Mouse (Mus musculus) intestine, embryonic 15.5 days (tissue): Measurements from ENCODE around the gene Nisch. TPM values are rescaled to one million over a fixed set of nuclear protein-coding genes. Genes with fewer than 3 reads are reported as not detected.

Source experiments
- ATAC-seq: fragments of 200-750 bp; cut with Nextera tagmentation; 2 replicates; pipeline ENCODE4 v1.8.0; 2017; ENCODE audit warnings: moderate TSS enrichment, moderate library complexity
- H3K27ac ChIP-seq: fragments of 300-500 bp; sonication (generic); 2 replicates; pipeline ENCODE4 v1.5.1; 2015; ENCODE audit warnings: mild to moderate bottlenecking, inconsistent platforms
- H3K27me3 ChIP-seq: fragments of 300-500 bp; sonication (generic); replicated peaks from 2 replicates; pipeline ENCODE4 v1.6.1; 2015; ENCODE audit warnings: inconsistent platforms
- H3K36me3 ChIP-seq: fragments of 300-500 bp; sonication (generic); 2 replicates; pipeline ENCODE4 v1.6.1; 2015; ENCODE audit warnings: inconsistent platforms
- H3K4me1 ChIP-seq: fragments of 300-500 bp; sonication (generic); replicated peaks from 2 replicates; pipeline ENCODE4 v1.6.1; 2015; ENCODE audit warnings: inconsistent platforms
- H3K4me2 ChIP-seq: fragments of 300-500 bp; sonication (generic); replicated peaks from 2 replicates; pipeline ENCODE4 v1.6.1; 2015; ENCODE audit warnings: mild to moderate bottlenecking, inconsistent platforms
- H3K4me3 ChIP-seq: fragments of 300-500 bp; sonication (generic); replicated peaks from 2 replicates; pipeline ENCODE4 v1.5.1; 2015; ENCODE audit warnings: inconsistent platforms
- H3K9ac ChIP-seq: fragments of 300-500 bp; sonication (generic); 2 replicates; pipeline ENCODE4 v1.6.1; 2015; ENCODE audit warnings: inconsistent platforms
- H3K9me3 ChIP-seq: fragments of 300-500 bp; sonication (generic); 2 replicates; pipeline ENCODE4 v1.6.1; 2016; ENCODE audit warnings: inconsistent platforms
- WGBS: fragments of 180-500 bp; shearing (Covaris S2); methylation state at CpG from one replicate; pipeline ENCODE4 v1.1.7; 2015; 5-methylcytosine and 5-hydroxymethylcytosine counted together
- polyA plus RNA-seq: library from polyadenylated mRNA; unstranded; fragments of >200 nt; fragmentation: Nextera tagmentation; extraction: Ambion mirVana; gene quantifications from 2 replicates; pipeline ENCODE4 v1.2.1, GENCODE M21; 2015

Nisch gene
- polyA plus RNA-seq, 1 experiment from 2014 or later, result 280 TPM

GRCm38 (mm10) chr14:31138897-31139429 lies 77.8 kb downstream of the Nisch start:
- H3K27me3 ChIP-seq, result no peaks in the 10 kb centered on the region
- H3K36me3 ChIP-seq, result peaks cover 62% of the 10 kb centered on the region
- 90% methylated on average over 9 of the region's 9 CpGs for WGBS
- ATAC-seq, result no peak
- peaks cover 9% of the 10 kb centered on the region for H3K4me1 ChIP-seq
- H3K27ac ChIP-seq, result no peak overlapping the region
- no peak overlapping the region for H3K9ac ChIP-seq
- H3K4me3 ChIP-seq, result no peak overlapping the region
- no peaks in the 10 kb centered on the region for H3K9me3 ChIP-seq
- no peak overlapping the region for H3K4me2 ChIP-seq

- Histone ChIP-seq H3K27ac (no peak overlapping the region), H3K9ac (no peak overlapping the region), H3K9me3 (no peaks in the 10 kb centered on the region), H3K27me3 (no peaks in the 10 kb centered on the region), H3K36me3 (peaks cover 62% of the 10 kb centered on the region), H3K4me1 (peaks cover 13% of the 10 kb centered on the region), H3K4me2 (no peak overlapping the region), H3K4me3 (no peak overlapping the region)
- ATAC-seq, result no peak
- 85% methylated on average over 27 of the region's 35 CpGs for WGBS
These were observed 78.4 kb downstream of the Nisch start for GRCm38 (mm10) chr14:31138219-31138896.

- H3K9ac ChIP-seq, result no peak overlapping the region
- no peaks in the 10 kb centered on the region for H3K9me3 ChIP-seq
- no peaks in the 10 kb centered on the region for H3K27me3 ChIP-seq
- no peak overlapping the region for H3K4me2 ChIP-seq
- peaks cover 62% of the 10 kb centered on the region for H3K36me3 ChIP-seq
- H3K4me3 ChIP-seq, result no peak overlapping the region
- H3K27ac ChIP-seq, result no peak overlapping the region
- H3K4me1 ChIP-seq, result peaks cover 19% of the 10 kb centered on the region
- 82% methylated on average over 11 of the region's 11 CpGs for WGBS
- ATAC-seq, result no peak
These were observed 79.0 kb downstream of the Nisch start for GRCm38 (mm10) chr14:31137791-31138190.

DNA sequence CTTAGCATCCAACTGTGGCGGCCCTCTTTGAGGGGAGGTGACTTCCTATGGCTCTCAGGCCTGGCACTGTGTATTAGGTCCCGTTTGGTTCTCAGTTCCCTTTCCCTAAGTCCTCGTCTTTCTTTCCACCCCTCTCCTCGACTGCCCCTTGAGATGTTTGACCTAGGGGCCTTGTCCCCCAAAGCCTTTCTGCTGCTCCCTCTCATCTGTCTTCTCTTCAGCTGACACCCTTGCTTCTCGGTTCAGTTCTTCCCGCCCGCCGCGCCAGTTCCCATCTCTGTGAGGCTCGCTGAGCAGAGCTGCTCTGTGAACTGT lies 79.5 kb downstream of the Nisch start:
- no peaks in the 10 kb centered on the region for H3K27me3 ChIP-seq
- H3K27ac ChIP-seq, result no peak overlapping the region
- H3K9me3 ChIP-seq, result no peaks in the 10 kb centered on the region
- H3K4me3 ChIP-seq, result no peak overlapping the region
- WGBS, result 83% methylated on average over 10 of the region's 10 CpGs
- H3K4me2 ChIP-seq, result no peak overlapping the region
- H3K36me3 ChIP-seq, result peaks cover 62% of the 10 kb centered on the region
- no peak for ATAC-seq
- peaks cover 25% of the 10 kb centered on the region for H3K4me1 ChIP-seq
- no peak overlapping the region; the same call in 1 of the 2 replicates for H3K9ac ChIP-seq

DNA sequence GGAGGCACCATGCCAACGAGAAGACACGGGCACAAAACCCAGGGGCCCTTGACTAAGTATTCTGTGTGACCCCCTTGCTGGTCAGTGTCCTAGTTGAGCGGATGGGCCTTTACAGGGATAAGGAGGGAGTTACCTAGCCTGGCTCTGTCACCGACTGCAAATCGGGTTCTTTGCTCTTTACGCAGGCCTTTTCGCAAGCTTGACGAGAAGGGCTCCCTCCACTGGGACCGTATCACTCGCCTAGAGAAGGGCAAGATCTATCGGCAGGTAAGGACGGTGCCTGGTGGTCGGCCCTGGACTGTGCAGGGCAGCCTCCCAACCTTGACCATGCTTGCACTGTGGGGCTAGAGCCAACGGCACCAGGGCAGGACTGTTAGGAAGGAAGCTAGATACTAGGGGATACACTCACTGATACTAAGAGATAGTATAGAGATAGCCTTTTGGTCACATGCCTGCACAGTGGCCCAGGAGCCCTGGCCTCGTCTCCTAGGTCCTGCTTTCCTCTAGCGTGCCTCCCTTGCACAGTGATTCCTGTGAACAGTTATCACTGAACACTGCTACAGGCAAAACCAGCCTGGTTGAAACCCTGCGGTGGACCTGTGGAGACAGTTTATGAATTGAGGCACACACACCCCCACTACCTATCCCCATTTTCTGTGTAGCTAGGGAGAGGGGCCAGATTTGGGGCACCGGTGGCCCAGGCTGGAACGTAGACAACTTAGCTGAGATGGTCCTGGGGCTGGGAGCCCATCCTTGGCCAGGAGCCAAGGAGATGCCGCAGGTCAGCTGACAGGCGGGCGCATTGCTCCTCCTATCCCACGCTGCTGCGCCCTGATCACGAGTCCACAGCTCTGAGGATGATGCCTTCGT lies 80.1 kb downstream of the Nisch start:
- peaks cover 57% of the 10 kb centered on the region for H3K36me3 ChIP-seq
- H3K4me3 ChIP-seq, result no peak overlapping the region
- 89% methylated on average over 26 of the region's 26 CpGs for WGBS
- no peaks in the 10 kb centered on the region for H3K9me3 ChIP-seq
- no peaks in the 10 kb centered on the region for H3K27me3 ChIP-seq
- no peak overlapping the region; the same call in 1 of the 2 replicates for H3K9ac ChIP-seq
- no peak overlapping the region for H3K4me2 ChIP-seq
- no peak overlapping the region for H3K27ac ChIP-seq
- no peak for ATAC-seq
- H3K4me1 ChIP-seq, result peaks cover 29% of the 10 kb centered on the region

DNA sequence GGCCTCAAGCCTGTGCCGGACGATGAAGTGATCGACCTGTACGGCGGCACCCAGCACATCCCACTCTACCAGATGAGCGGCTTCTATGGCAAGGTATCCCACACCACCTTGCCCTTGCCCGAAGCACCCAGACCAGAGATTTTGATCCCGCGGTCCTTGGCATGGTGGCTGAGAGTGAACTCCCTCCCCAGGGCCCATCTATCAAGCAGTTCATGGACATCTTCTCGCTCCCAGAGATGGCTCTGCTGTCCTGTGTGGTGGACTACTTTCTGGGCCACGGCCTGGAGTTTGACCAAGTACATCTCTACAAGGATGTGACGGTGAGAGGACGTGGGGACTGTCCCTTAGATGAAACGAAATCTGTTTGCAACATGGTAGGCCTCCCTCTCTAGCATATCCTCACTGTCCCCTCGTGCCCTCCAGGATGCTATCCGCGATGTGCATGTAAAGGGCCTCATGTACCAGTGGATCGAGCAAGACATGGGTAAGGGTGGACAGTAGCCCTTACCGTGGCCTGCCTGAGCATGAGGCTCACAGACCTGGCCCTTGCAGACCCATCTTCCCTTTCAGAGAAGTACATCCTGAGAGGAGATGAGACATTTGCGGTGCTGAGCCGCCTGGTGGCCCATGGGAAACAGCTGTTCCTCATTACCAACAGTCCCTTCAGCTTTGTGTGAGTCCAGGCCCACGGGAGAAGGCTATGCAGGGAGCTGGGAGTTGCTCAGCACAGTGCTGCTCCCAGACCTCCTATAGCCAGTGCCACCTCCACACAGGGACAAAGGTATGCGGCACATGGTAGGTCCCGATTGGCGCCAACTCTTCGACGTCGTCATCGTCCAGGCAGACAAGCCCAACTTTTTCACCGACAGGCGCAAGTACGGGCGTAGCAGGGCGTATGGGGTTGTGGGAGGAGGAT lies 81.0 kb downstream of the Nisch start:
- Histone ChIP-seq H3K9me3 (no peaks in the 10 kb centered on the region), H3K9ac (no peak overlapping the region), H3K36me3 (peaks cover 53% of the 10 kb centered on the region), H3K27ac (no peak overlapping the region), H3K4me1 (peaks cover 29% of the 10 kb centered on the region), H3K27me3 (no peaks in the 10 kb centered on the region), H3K4me2 (no peak overlapping the region), H3K4me3 (no peak overlapping the region)
- ATAC-seq, result no peak
- WGBS, result 95% methylated on average over 34 of the region's 34 CpGs

DNA sequence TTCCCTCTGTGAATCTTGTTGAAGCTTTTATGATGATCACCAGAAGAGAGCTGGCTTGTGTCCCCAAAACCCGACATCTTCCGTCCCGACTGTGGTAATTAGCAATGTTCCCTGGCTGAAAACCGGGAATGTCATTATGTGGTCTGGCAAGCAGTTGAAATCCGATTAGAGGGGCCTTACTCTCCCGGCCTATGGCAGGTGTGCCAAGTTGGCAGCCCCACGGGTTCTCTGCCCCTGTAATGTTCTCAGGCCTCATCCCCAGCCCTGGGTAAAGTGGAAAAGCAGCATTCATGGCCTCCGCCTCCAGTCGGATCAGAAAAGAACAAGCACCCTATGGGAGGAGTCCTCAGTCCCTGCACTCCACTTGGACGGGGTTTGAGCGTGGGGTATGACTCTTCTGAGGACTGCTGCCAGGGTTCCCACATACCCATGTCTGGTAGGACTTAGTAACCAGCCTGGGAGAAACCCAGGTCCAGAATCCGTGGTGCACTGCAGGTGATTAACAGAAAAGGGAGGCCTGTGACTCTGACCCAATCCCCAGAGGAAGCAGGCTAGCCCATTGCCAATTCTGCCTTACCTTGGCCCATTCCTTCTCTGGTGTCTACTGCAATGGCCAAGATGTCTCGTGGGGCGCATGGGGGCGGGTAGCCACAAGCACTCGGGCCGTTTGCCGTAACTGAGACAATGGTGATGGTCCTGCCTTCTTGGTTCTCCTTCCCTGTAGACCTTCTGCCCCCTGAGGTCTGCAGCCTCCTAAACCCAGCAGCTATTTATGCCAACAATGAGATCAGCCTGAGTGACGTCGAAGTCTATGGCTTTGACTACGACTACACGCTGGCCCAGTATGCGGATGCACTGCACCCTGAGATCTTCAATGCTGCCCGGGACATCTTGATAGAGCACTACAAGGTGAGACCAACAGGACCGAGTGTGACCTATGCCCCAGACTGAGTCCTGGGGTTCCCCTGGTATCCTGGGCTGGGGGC lies 82.4 kb downstream of the Nisch start:
- Histone ChIP-seq H3K27ac (no peak overlapping the region), H3K4me1 (peaks cover 38% of the 10 kb centered on the region), H3K4me2 (no peak overlapping the region), H3K4me3 (no peak overlapping the region), H3K27me3 (no peaks in the 10 kb centered on the region), H3K9ac (no peak overlapping the region), H3K36me3 (peaks cover 43% of the 10 kb centered on the region), H3K9me3 (no peaks in the 10 kb centered on the region)
- ATAC-seq, result no peak
- WGBS, result 88% methylated on average over 25 of the region's 25 CpGs

- WGBS, result 36% methylated on average over 11 of the region's 11 CpGs
These were observed 83.6 kb downstream of the Nisch start for GRCm38 (mm10) chr14:31133023-31133665.

GRCm38 (mm10) chr14:31132491-31132975 lies 84.2 kb downstream of the Nisch start:
- peak overlapping the region; percentile 71; the same call in 1 of the 2 replicates for H3K27ac ChIP-seq
- H3K4me3 ChIP-seq, result peak overlapping the region; percentile 84
- H3K27me3 ChIP-seq, result no peaks in the 10 kb centered on the region
- H3K4me1 ChIP-seq, result peaks cover 38% of the 10 kb centered on the region
- ATAC-seq, result no peak
- peaks cover 30% of the 10 kb centered on the region for H3K36me3 ChIP-seq
- H3K4me2 ChIP-seq, result peak overlapping the region; percentile 85
- WGBS, result 74% methylated on average over 7 of the region's 7 CpGs
- peak overlapping the region; percentile 90 for H3K9ac ChIP-seq
- no peaks in the 10 kb centered on the region for H3K9me3 ChIP-seq

More at GRCm38 (mm10) chr14:31133023-31133665, 83.6 kb downstream of the Nisch start:
- peaks cover 33% of the 10 kb centered on the region for H3K36me3 ChIP-seq
- peak overlapping the region; percentile 85 for H3K4me2 ChIP-seq
- peak overlapping the region; percentile 71 for H3K27ac ChIP-seq
- H3K27me3 ChIP-seq, result no peaks in the 10 kb centered on the region
- 0 out of 2 replicates have a peak overlapping the region, but pooled peaks have one; percentile 15 for H3K9ac ChIP-seq
- peaks cover 38% of the 10 kb centered on the region for H3K4me1 ChIP-seq
- no peaks in the 10 kb centered on the region for H3K9me3 ChIP-seq
- peak; percentile 71 for ATAC-seq
- H3K4me3 ChIP-seq, result 0 out of 2 replicates have a peak overlapping the region, but pooled peaks have one; percentile 2

GRCm38 (mm10) chr14:31132031-31132430 lies 84.7 kb downstream of the Nisch start:
- Histone ChIP-seq H3K9me3 (no peaks in the 10 kb centered on the region), H3K27me3 (no peaks in the 10 kb centered on the region), H3K4me2 (peak overlapping the region; percentile 85), H3K4me3 (peak overlapping the region; percentile 84), H3K4me1 (peaks cover 41% of the 10 kb centered on the region), H3K36me3 (peaks cover 25% of the 10 kb centered on the region), H3K27ac (no peak overlapping the region), H3K9ac (peak overlapping the region; percentile 90)
- ATAC-seq, result no peak
- 6% methylated on average over 6 of the region's 6 CpGs for WGBS
